Comparison of ENCODE assay signal across 20 mouse cellular contexts in genomic region chr11:96328605-96329004, GRCm38 (mm10). TPM values are rescaled to one million over a fixed set of nuclear protein-coding genes. Genes with fewer than 3 reads are reported as not detected.
DNase-seq lines count a peak whose midpoint lies in the region; ATAC-seq lines count a peak whose summit lies in the region.
"Had no signal": no experiment of that assay in that cellular context is flagged by ENCODE, and none has a peak within 500 bp of the region (broad histone marks: within the 10 kb centered on the region; RNA-seq: fewer than 3 reads in every experiment).

No protein-coding gene starts in this region.

- peaks cover 4% of the 10 kb centered on the region for H3K4me1 ChIP-seq in heart, embryonic 13.5 days
- peaks cover 19% of the 10 kb centered on the region for H3K4me1 ChIP-seq in lung, embryonic 16.5 days (replicated peaks; ENCODE audit: control insufficient read depth, insufficient read depth, low read length)
- H3K4me1 ChIP-seq in intestine, embryonic 16.5 days (ENCODE audit: control insufficient read depth, insufficient read depth, low read length), result peaks cover 34% of the 10 kb centered on the region
- peaks cover 27% of the 10 kb centered on the region for H3K4me1 ChIP-seq in stomach, embryonic 16.5 days (ENCODE audit: control insufficient read depth, insufficient read depth, low read length)
- H3K4me1 ChIP-seq: megakaryocyte, embryonic 14.5 days had no signal

- DNase-seq in heart, postnatal 14 days, result no peak
- no peak for DNase-seq in lung, adult 18-20 months
- DNase-seq in left cerebral cortex, postnatal 4 days, result no peak
- no peak for DNase-seq in gastrocnemius, adult 18-20 months (ENCODE audit: low spot score)
- DNase-seq: adrenal gland, postnatal 36 days; cerebellum, postnatal 36 days; gastrocnemius, postnatal 25 days; right cerebral cortex, adult 18-20 months; thymus, postnatal 36 days had no signal

- no peaks in the 10 kb centered on the region for H3K36me3 ChIP-seq in heart, embryonic 13.5 days
- no peaks in the 10 kb centered on the region for H3K36me3 ChIP-seq in lung, embryonic 16.5 days (ENCODE audit: control insufficient read depth, insufficient read depth, low read length)
- H3K36me3 ChIP-seq in intestine, embryonic 16.5 days (ENCODE audit: control insufficient read depth, insufficient read depth, low read length), result no peaks in the 10 kb centered on the region
- no peaks in the 10 kb centered on the region for H3K36me3 ChIP-seq in stomach, embryonic 16.5 days (ENCODE audit: control insufficient read depth, insufficient read depth, low read length)
- H3K36me3 ChIP-seq: embryonic facial prominence, embryonic 10.5 days; heart, embryonic 12.5 days; limb, embryonic 12.5 days had no signal

- 11% methylated on average over 8 of the region's 8 CpGs for WGBS in heart, embryonic 13.5 days
- 9% methylated on average over 8 of the region's 8 CpGs for WGBS in lung, embryonic 16.5 days
- WGBS in intestine, embryonic 16.5 days, result 30% methylated on average over 8 of the region's 8 CpGs
- 22% methylated on average over 8 of the region's 8 CpGs for WGBS in stomach, embryonic 16.5 days

- no peak overlapping the region for H3K9ac ChIP-seq in heart, embryonic 13.5 days
- peak overlapping the region; percentile 79 for H3K9ac ChIP-seq in lung, embryonic 16.5 days (ENCODE audit: low read length)
- no peak overlapping the region for H3K9ac ChIP-seq in intestine, embryonic 16.5 days (ENCODE audit: low read depth, low read length)
- peak overlapping the region; percentile 61; the same call in 1 of the 2 replicates for H3K9ac ChIP-seq in stomach, embryonic 16.5 days (ENCODE audit: low read length)
- H3K9ac ChIP-seq: heart, embryonic 12.5 days; limb, embryonic 12.5 days had no signal

- peaks cover 100% of the 10 kb centered on the region for H3K27me3 ChIP-seq in heart, embryonic 13.5 days (replicated peaks)
- H3K27me3 ChIP-seq in lung, embryonic 16.5 days (ENCODE audit: control insufficient read depth, insufficient read depth, low read depth, low read length), result peaks cover 26% of the 10 kb centered on the region
- peaks cover 3% of the 10 kb centered on the region; the same call in 1 of the 2 replicates for H3K27me3 ChIP-seq in intestine, embryonic 16.5 days (replicated peaks; ENCODE audit: control insufficient read depth, insufficient read depth, low read length)
- H3K27me3 ChIP-seq in stomach, embryonic 16.5 days (ENCODE audit: control insufficient read depth, insufficient read depth, low read length), result peaks cover 5% of the 10 kb centered on the region; the same call in 1 of the 2 replicates

- no peaks in the 10 kb centered on the region for H3K9me3 ChIP-seq in heart, embryonic 13.5 days
- H3K9me3 ChIP-seq in lung, embryonic 16.5 days (ENCODE audit: control insufficient read depth, low read length), result no peaks in the 10 kb centered on the region
- H3K9me3 ChIP-seq in intestine, embryonic 16.5 days (ENCODE audit: control insufficient read depth, low read length), result no peaks in the 10 kb centered on the region
- H3K9me3 ChIP-seq in stomach, embryonic 16.5 days (replicated peaks; ENCODE audit: control insufficient read depth, low read length), result no peaks in the 10 kb centered on the region
- H3K9me3 ChIP-seq: embryonic facial prominence, embryonic 10.5 days; heart, embryonic 12.5 days; limb, embryonic 12.5 days; megakaryocyte, embryonic 14.5 days had no signal

- no peak overlapping the region for H3K4me3 ChIP-seq in heart, embryonic 13.5 days
- peak overlapping the region; percentile 35 for H3K4me3 ChIP-seq in lung, embryonic 16.5 days (ENCODE audit: low read length)
- peak overlapping the region; percentile 21 for H3K4me3 ChIP-seq in intestine, embryonic 16.5 days (ENCODE audit: low read length)
- peak overlapping the region; percentile 63 for H3K4me3 ChIP-seq in stomach, embryonic 16.5 days (replicated peaks; ENCODE audit: low read length)
- H3K4me3 ChIP-seq: embryonic facial prominence, embryonic 10.5 days; heart, embryonic 12.5 days; limb, embryonic 12.5 days; megakaryocyte, embryonic 14.5 days had no signal

- no peak for ATAC-seq in heart, embryonic 13.5 days (ENCODE audit: extremely low read depth, insufficient number of reproducible peaks, low FRiP score, low TSS enrichment)
- ATAC-seq in lung, embryonic 16.5 days (ENCODE audit: low read depth), result no peak
- no peak for ATAC-seq in intestine, embryonic 16.5 days
- ATAC-seq in stomach, embryonic 16.5 days (ENCODE audit: insufficient read depth, low FRiP score), result no peak
- ATAC-seq: midbrain, embryonic 16.5 days had no signal

- H3K4me2 ChIP-seq in heart, embryonic 13.5 days, result 0 out of 2 replicates have a peak overlapping the region, but pooled peaks have one; percentile 9
- H3K4me2 ChIP-seq in lung, embryonic 16.5 days (ENCODE audit: low read depth, low read length), result peak overlapping the region; percentile 79
- peak overlapping the region; percentile 60 for H3K4me2 ChIP-seq in intestine, embryonic 16.5 days (ENCODE audit: low read depth, low read length)
- peak overlapping the region; percentile 65 for H3K4me2 ChIP-seq in stomach, embryonic 16.5 days (ENCODE audit: low read depth, low read length)
- H3K4me2 ChIP-seq: heart, embryonic 12.5 days; limb, embryonic 12.5 days had no signal

- H3K27ac ChIP-seq in heart, embryonic 13.5 days (replicated peaks), result 0 out of 2 replicates have a peak overlapping the region, but pooled peaks have one; percentile 24
- H3K27ac ChIP-seq in lung, embryonic 16.5 days (ENCODE audit: low read length), result peak overlapping the region; percentile 94
- peak overlapping the region; percentile 88 for H3K27ac ChIP-seq in intestine, embryonic 16.5 days (ENCODE audit: low read length)
- H3K27ac ChIP-seq in stomach, embryonic 16.5 days (ENCODE audit: low read length), result peak overlapping the region; percentile 98
- H3K27ac ChIP-seq: embryonic facial prominence, embryonic 10.5 days; limb, embryonic 12.5 days had no signal

- intact Hi-C loops in heart, postnatal 14 days (cut with DNase I), result no loop called here
- intact Hi-C loops in left cerebral cortex, postnatal 4 days (cut with DNase I), result no loop called here

RNA-seq across cellular contexts. Expression of gene Hoxb3, which starts 5.5 kb away (rescaled TPM):
- 0.31 and 1.1 TPM in 2 replicates for polyA plus RNA-seq in heart, embryonic 13.5 days (2015; fragmentation: Nextera tagmentation; extraction: Ambion mirVana)
- under 1 TPM; 0.76 to 0.79 TPM for total RNA-seq in heart, postnatal 14 days (2021)
- 2.1 and 2.6 TPM in 2 replicates for polyA plus RNA-seq in lung, embryonic 16.5 days (2015; fragmentation: Nextera tagmentation; extraction: Ambion mirVana)
- 1.4 and 1.5 TPM in 2 replicates for polyA plus RNA-seq in intestine, embryonic 16.5 days (2015; fragmentation: Nextera tagmentation; extraction: Ambion mirVana)
- 0.99 and 1.5 TPM in 2 replicates for polyA plus RNA-seq in stomach, embryonic 16.5 days (2015; fragmentation: Nextera tagmentation; extraction: Ambion mirVana)
- total RNA-seq in left cerebral cortex, postnatal 4 days (2021), result not detected
- total RNA-seq in gastrocnemius, adult 18-20 months (2021), result under 1 TPM; 0.21 to 0.39 TPM
- total RNA-seq: left cerebral cortex, adult 18-20 months had no signal
- polyA plus RNA-seq: midbrain, embryonic 16.5 days had no signal

RNA-seq across cellular contexts. Expression of gene Hoxb4, which starts 10.5 kb away (rescaled TPM):
- polyA plus RNA-seq in heart, embryonic 13.5 days (2015; fragmentation: Nextera tagmentation; extraction: Ambion mirVana), result 0.43 and 0.59 TPM in 2 replicates
- 1 to 10 TPM; 1.0 to 1.3 TPM for total RNA-seq in heart, postnatal 14 days (2021)
- 3.4 TPM in 2 replicates for polyA plus RNA-seq in lung, embryonic 16.5 days (2015; fragmentation: Nextera tagmentation; extraction: Ambion mirVana)
- polyA plus RNA-seq in intestine, embryonic 16.5 days (2015; fragmentation: Nextera tagmentation; extraction: Ambion mirVana), result 1.8 and 2.0 TPM in 2 replicates
- polyA plus RNA-seq in stomach, embryonic 16.5 days (2015; fragmentation: Nextera tagmentation; extraction: Ambion mirVana), result 2.2 and 2.7 TPM in 2 replicates
- total RNA-seq in left cerebral cortex, postnatal 4 days (2021), result not detected
- under 1 TPM; 0.16 to 0.31 TPM for total RNA-seq in gastrocnemius, adult 18-20 months (2021)
- total RNA-seq: left cerebral cortex, adult 18-20 months had no signal
- polyA plus RNA-seq: midbrain, embryonic 16.5 days had no signal

RNA-seq across cellular contexts. Expression of gene Hoxb2, which starts 21.7 kb away (rescaled TPM):
- polyA plus RNA-seq in heart, embryonic 13.5 days (2015; fragmentation: Nextera tagmentation; extraction: Ambion mirVana), result 3.6 and 5.9 TPM in 2 replicates
- 1 to 10 TPM in 1 of 2 experiments, under 1 TPM in 1; 0.78 to 1.3 TPM for total RNA-seq in heart, postnatal 14 days (2021)
- 20.1 and 24.0 TPM in 2 replicates for polyA plus RNA-seq in lung, embryonic 16.5 days (2015; fragmentation: Nextera tagmentation; extraction: Ambion mirVana)
- polyA plus RNA-seq in intestine, embryonic 16.5 days (2015; fragmentation: Nextera tagmentation; extraction: Ambion mirVana), result 9.6 and 11.6 TPM in 2 replicates
- 9.1 and 11.5 TPM in 2 replicates for polyA plus RNA-seq in stomach, embryonic 16.5 days (2015; fragmentation: Nextera tagmentation; extraction: Ambion mirVana)
- total RNA-seq in left cerebral cortex, postnatal 4 days (2021), result not detected
- not detected for total RNA-seq in gastrocnemius, adult 18-20 months (2021)
- total RNA-seq: left cerebral cortex, adult 18-20 months; neutrophil, adult 5-6 weeks had no signal

RNA-seq across cellular contexts. Expression of gene Hoxb5, which starts 25.5 kb away (rescaled TPM):
- 3.8 and 5.5 TPM in 2 replicates for polyA plus RNA-seq in heart, embryonic 13.5 days (2015; fragmentation: Nextera tagmentation; extraction: Ambion mirVana)
- total RNA-seq in heart, postnatal 14 days (2021), result under 1 TPM; 0.19 to 0.22 TPM
- 39.2 and 46.6 TPM in 2 replicates for polyA plus RNA-seq in lung, embryonic 16.5 days (2015; fragmentation: Nextera tagmentation; extraction: Ambion mirVana)
- 26.4 and 28.7 TPM in 2 replicates for polyA plus RNA-seq in intestine, embryonic 16.5 days (2015; fragmentation: Nextera tagmentation; extraction: Ambion mirVana)
- 13.8 TPM in 2 replicates for polyA plus RNA-seq in stomach, embryonic 16.5 days (2015; fragmentation: Nextera tagmentation; extraction: Ambion mirVana)
- not detected for total RNA-seq in left cerebral cortex, postnatal 4 days (2021)
- under 1 TPM; 0.09 to 0.14 TPM for total RNA-seq in gastrocnemius, adult 18-20 months (2021)
- total RNA-seq: left cerebral cortex, adult 18-20 months; neutrophil, adult 5-6 weeks had no signal
- polyA plus RNA-seq: midbrain, embryonic 16.5 days had no signal

RNA-seq across cellular contexts. Expression of gene Hoxb6, which starts 36.3 kb away (rescaled TPM):
- polyA plus RNA-seq in heart, embryonic 13.5 days (2015; fragmentation: Nextera tagmentation; extraction: Ambion mirVana), result 1.4 and 2.0 TPM in 2 replicates
- not detected for total RNA-seq in heart, postnatal 14 days (2021)
- polyA plus RNA-seq in lung, embryonic 16.5 days (2015; fragmentation: Nextera tagmentation; extraction: Ambion mirVana), result 8.8 and 11.6 TPM in 2 replicates
- 11.1 and 11.3 TPM in 2 replicates for polyA plus RNA-seq in intestine, embryonic 16.5 days (2015; fragmentation: Nextera tagmentation; extraction: Ambion mirVana)
- 5.6 and 8.3 TPM in 2 replicates for polyA plus RNA-seq in stomach, embryonic 16.5 days (2015; fragmentation: Nextera tagmentation; extraction: Ambion mirVana)
- not detected for total RNA-seq in left cerebral cortex, postnatal 4 days (2021)
- under 1 TPM; 0.38 to 0.39 TPM for total RNA-seq in gastrocnemius, adult 18-20 months (2021)
- total RNA-seq: left cerebral cortex, adult 18-20 months; neutrophil, adult 5-6 weeks had no signal
- polyA plus RNA-seq: embryonic facial prominence, embryonic 10.5 days; heart, embryonic 12.5 days; midbrain, embryonic 16.5 days had no signal

Comparison
In these comparisons a context has a peak if more than half of its experiments do, and no peak if none do; other contexts are left out.
1. H3K27ac ChIP-seq: peak in every context shown above with its lines; median percentile 98 in stomach, embryonic 16.5 days; 94 in lung, embryonic 16.5 days; 88 in intestine, embryonic 16.5 days; 24 in heart, embryonic 13.5 days.
2. H3K4me2 ChIP-seq: peak in every context shown above with its lines; median percentile 79 in lung, embryonic 16.5 days; 65 in stomach, embryonic 16.5 days; 60 in intestine, embryonic 16.5 days; 9 in heart, embryonic 13.5 days.
3. H3K9ac ChIP-seq: peak in lung, embryonic 16.5 days (single experiment) and stomach, embryonic 16.5 days (single experiment); none in heart, embryonic 13.5 days (single experiment) and intestine, embryonic 16.5 days (single experiment).